Mouse (Mus musculus) lung, postnatal 0 days (tissue): ENCODE data around the gene Ccdc85c.

Source experiments
- CTCF ChIP-seq: IDR thresholded peaks from 2 replicates; pipeline ENCODE4 v1.5.1; 2016; ENCODE audit warnings: antibody characterized with exemption, mild to moderate bottlenecking
- EP300 ChIP-seq: IDR thresholded peaks from 2 replicates; pipeline ENCODE4 v1.6.1; 2016; ENCODE audit warnings: antibody characterized with exemption, mild to moderate bottlenecking, control low read depth

GRCm38 (mm10) chr12:108162036-108162435 lies 113.2 kb downstream of the Ccdc85c start:
- no peak for TF ChIP-seq EP300
- TF ChIP-seq CTCF = peak; percentile 68
